ENCODE assay signal across 19 mouse cellular contexts in the genomic region with DNA sequence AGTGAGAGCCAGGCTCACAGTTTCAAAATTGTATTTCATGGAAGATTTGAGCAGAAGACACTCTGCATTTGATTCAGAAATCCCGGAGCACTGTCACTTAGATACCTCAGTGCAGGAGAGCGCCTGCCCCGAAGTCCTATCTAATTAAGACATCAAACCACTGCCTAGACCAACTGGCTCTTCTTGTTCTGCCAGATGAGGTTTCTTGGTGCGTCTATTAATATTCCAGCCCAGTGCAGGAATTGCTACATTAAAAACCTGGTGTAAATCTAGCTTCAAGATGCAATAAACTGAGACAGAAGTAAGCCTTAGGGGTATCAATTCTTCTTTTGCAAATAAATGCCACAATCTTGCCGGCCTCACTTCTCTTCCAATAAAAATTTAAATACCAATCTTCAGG.
DNase-seq lines count a peak whose midpoint lies in the region; ATAC-seq lines count a peak whose summit lies in the region.
"Had no signal": no experiment of that assay in that cellular context is flagged by ENCODE, and none has a peak within 500 bp of the region (broad histone marks: within the 10 kb centered on the region; RNA-seq: fewer than 3 reads in every experiment).

No protein-coding gene starts in this region.

- no peak for ATAC-seq in kidney, embryonic 15.5 days (replicated peaks; ENCODE audit: low FRiP score)
- peak; percentile 63 for ATAC-seq in intestine, embryonic 16.5 days
- ATAC-seq in heart, embryonic 11.5 days (replicated peaks; ENCODE audit: insufficient number of reproducible peaks, low FRiP score, low TSS enrichment) = no peak
- ATAC-seq: forebrain, embryonic 16.5 days had no signal

- no peaks in the 10 kb centered on the region for H3K27me3 ChIP-seq in kidney, embryonic 15.5 days
- no peaks in the 10 kb centered on the region for H3K27me3 ChIP-seq in intestine, embryonic 16.5 days (replicated peaks; ENCODE audit: control insufficient read depth, insufficient read depth, low read length)
- H3K27me3 ChIP-seq in heart, embryonic 11.5 days (ENCODE audit: control insufficient read depth, insufficient read depth, low read length) = no peaks in the 10 kb centered on the region

- H3K4me1 ChIP-seq in kidney, embryonic 15.5 days = 0 out of 2 replicates have a peak, but pooled peaks cover 13% of the 10 kb centered on the region
- no peaks in the 10 kb centered on the region for H3K4me1 ChIP-seq in intestine, embryonic 16.5 days (ENCODE audit: control insufficient read depth, insufficient read depth, low read length)
- H3K4me1 ChIP-seq in heart, embryonic 11.5 days (ENCODE audit: control insufficient read depth, insufficient read depth, low read length) = no peaks in the 10 kb centered on the region

- DNase-seq in kidney, postnatal 4 days = no peak
- peak; percentile 24 for DNase-seq in urinary bladder, postnatal 25 days (ENCODE audit: low spot score)
- no peak for DNase-seq in urinary bladder, postnatal 4 days (ENCODE audit: low spot score in 2 of 2)
- DNase-seq in left cerebral cortex, adult 8-10 months (ENCODE audit: low spot score in 2 of 2) = no peak
- DNase-seq: adrenal gland, adult 2 months; cerebellum, adult 18-20 months; gastrocnemius, postnatal 10 days; heart, postnatal 14 days; kidney, adult 18-20 months; lung, embryonic 14.5 days; thymus, postnatal 36 days had no signal

- WGBS in kidney, embryonic 15.5 days = 58% methylated on average over 5 of the region's 5 CpGs
- WGBS in intestine, embryonic 16.5 days = 54% methylated on average over 5 of the region's 5 CpGs
- WGBS in heart, embryonic 11.5 days (ENCODE audit: insufficient replicate concordance) = 79% methylated on average over 5 of the region's 5 CpGs

- no peak overlapping the region for H3K4me2 ChIP-seq in kidney, embryonic 15.5 days
- no peak overlapping the region for H3K4me2 ChIP-seq in intestine, embryonic 16.5 days (ENCODE audit: low read depth, low read length)
- no peak overlapping the region for H3K4me2 ChIP-seq in heart, embryonic 11.5 days
- H3K4me2 ChIP-seq: liver, embryonic 11.5 days; lung, embryonic 14.5 days had no signal

- no peak overlapping the region for H3K4me3 ChIP-seq in kidney, embryonic 15.5 days (replicated peaks)
- no peak overlapping the region for H3K4me3 ChIP-seq in intestine, embryonic 16.5 days (ENCODE audit: low read length)
- H3K4me3 ChIP-seq in heart, embryonic 11.5 days (ENCODE audit: low read depth, low read length) = no peak overlapping the region
- H3K4me3 ChIP-seq: layer of hippocampus, adult 2 months; left cerebral cortex, adult 2 months had no signal

- H3K36me3 ChIP-seq in kidney, embryonic 15.5 days = peaks cover 12% of the 10 kb centered on the region; the same call in 1 of the 2 replicates
- no peaks in the 10 kb centered on the region for H3K36me3 ChIP-seq in intestine, embryonic 16.5 days (ENCODE audit: control insufficient read depth, insufficient read depth, low read length)
- H3K36me3 ChIP-seq in heart, embryonic 11.5 days (ENCODE audit: control insufficient read depth, insufficient read depth, low read length) = no peaks in the 10 kb centered on the region; the same call in 1 of the 2 replicates
- H3K36me3 ChIP-seq: G1E had no signal

- peak overlapping the region; percentile 62; the same call in 1 of the 2 replicates for H3K27ac ChIP-seq in kidney, embryonic 15.5 days
- H3K27ac ChIP-seq in intestine, embryonic 16.5 days (ENCODE audit: low read length) = no peak overlapping the region
- H3K27ac ChIP-seq in heart, embryonic 11.5 days (ENCODE audit: low read depth, low read length) = no peak overlapping the region
- H3K27ac ChIP-seq: layer of hippocampus, adult 2 months; left cerebral cortex, adult 2 months had no signal

- H3K9me3 ChIP-seq in kidney, embryonic 15.5 days (replicated peaks) = no peaks in the 10 kb centered on the region
- H3K9me3 ChIP-seq in intestine, embryonic 16.5 days (ENCODE audit: control insufficient read depth, low read length) = no peaks in the 10 kb centered on the region
- no peaks in the 10 kb centered on the region for H3K9me3 ChIP-seq in heart, embryonic 11.5 days (replicated peaks; ENCODE audit: control insufficient read depth, low read length)
- H3K9me3 ChIP-seq: G1E had no signal

- H3K9ac ChIP-seq in kidney, embryonic 15.5 days = no peak overlapping the region
- H3K9ac ChIP-seq in intestine, embryonic 16.5 days (ENCODE audit: low read depth, low read length) = no peak overlapping the region
- no peak overlapping the region for H3K9ac ChIP-seq in heart, embryonic 11.5 days (ENCODE audit: low read depth, low read length)
- H3K9ac ChIP-seq: lung, embryonic 14.5 days had no signal
